Mouse (Mus musculus) heart, adult 2 months (tissue): ENCODE measurements around the gene Tnrc6b. TPM values are rescaled to one million over a fixed set of nuclear protein-coding genes. Genes with fewer than 3 reads are reported as not detected.
"Not testable (repeated sequence)": the region's sequence is repeated elsewhere in the genome, so short reads cannot be mapped to it uniquely, and the experiment has no call there.

Source experiments
- DNase-seq, 2 experiments: peaks; one replicate each; pipeline ENCODE4 v3.0.0; 2021
- H3K27ac ChIP-seq: fragments of 200-600 bp; 2 replicates; pipeline ENCODE4 v1.8.1; 2022
- H3K27me3 ChIP-seq: fragments of 200-500 bp; 2 replicates; pipeline ENCODE4 v1.6.1; 2012; ENCODE audit warnings: mild to moderate bottlenecking, low read length, inconsistent platforms, mixed read lengths; ENCODE audit not compliant: control insufficient read depth, insufficient read depth
- H3K36me3 ChIP-seq: fragments of 200-500 bp; 2 replicates; pipeline ENCODE4 v1.6.1; 2012; ENCODE audit warnings: low read length, inconsistent platforms; ENCODE audit not compliant: control insufficient read depth, insufficient read depth
- H3K4me1 ChIP-seq: fragments of 200-500 bp; 2 replicates; pipeline ENCODE4 v1.6.1; 2011; ENCODE audit warnings: low read length; ENCODE audit not compliant: control insufficient read depth, insufficient read depth
- H3K4me3 ChIP-seq: fragments of 200-600 bp; 2 replicates; pipeline ENCODE4 v1.8.1; 2022
- H3K79me2 ChIP-seq: fragments of 200-500 bp; replicated peaks from 2 replicates; pipeline ENCODE4 v1.6.1; 2012; ENCODE audit warnings: mild to moderate bottlenecking, inconsistent platforms, low read length, moderate library complexity, mixed read lengths; ENCODE audit not compliant: control insufficient read depth, insufficient read depth
- H3K9ac ChIP-seq: fragments of 200-500 bp; 2 replicates; pipeline ENCODE4 v1.6.1; 2012; ENCODE audit warnings: low read depth, mild to moderate bottlenecking, control low read depth, inconsistent platforms, low read length, mixed read lengths
- CTCF ChIP-seq: fragments of 200-600 bp; IDR thresholded peaks from 2 replicates; pipeline ENCODE4 v1.8.1; 2022; ENCODE audit warnings: antibody characterized with exemption, mild to moderate bottlenecking, moderate library complexity
- EP300 ChIP-seq: fragments of 200-500 bp; IDR thresholded peaks from 2 replicates; pipeline ENCODE4 v1.6.1; 2011; ENCODE audit warnings: low read depth, low read length, control low read depth; ENCODE audit not compliant: insufficient read depth
- POLR2A ChIP-seq: fragments of 200-500 bp; IDR thresholded peaks from 2 replicates; pipeline ENCODE4 v1.6.1; 2011; ENCODE audit warnings: mild to moderate bottlenecking, low read depth, low read length, control low read depth; ENCODE audit not compliant: insufficient read depth
- WGBS: fragments of 180-500 bp; shearing (Covaris S2); methylation state at CpG from one replicate; pipeline ENCODE4 v1.1.7; 2018; 5-methylcytosine and 5-hydroxymethylcytosine counted together
- intact Hi-C: fragments of 180-260 bp; cut with DNase I; formaldehyde crosslinking; loops from one replicate; pipeline ENCODE4 v1.15.1; 2025
- polyA plus RNA-seq: library from polyadenylated mRNA; depleted of rRNA; stranded (reverse); fragments of >200 nt; gene quantifications from 2 replicates; pipeline ENCODE4 v1.2.3, GENCODE M21; 2012
- total RNA-seq, 2 experiments: library from RNA; stranded (reverse); gene quantifications; 2 replicates each; pipeline ENCODE4 v1.2.3; 2021

Tnrc6b gene
- total and polyA plus RNA-seq, 3 experiments = 9.4 to 48.1 (median 43.7) TPM

GRCm38 (mm10) chr15:80928811-80929355 lies 217.8 kb downstream of the Tnrc6b start:
- TF ChIP-seq EP300 (no peak), CTCF (no peak), POLR2A (no peak)
- H3K27me3 ChIP-seq = no peaks in the 10 kb centered on the region
- DNase-seq = no peak
- intact Hi-C loops = no loop called here
- 85% methylated on average over 20 of the region's 20 CpGs for WGBS
- no peak overlapping the region for H3K9ac ChIP-seq
- no peak overlapping the region for H3K4me3 ChIP-seq
- no peaks in the 10 kb centered on the region for H3K4me1 ChIP-seq
- no peak overlapping the region for H3K27ac ChIP-seq
- H3K79me2 ChIP-seq = no peaks in the 10 kb centered on the region; the same call in 1 of the 2 replicates
- no peaks in the 10 kb centered on the region for H3K36me3 ChIP-seq

- 49% methylated on average over 15 of the region's 16 CpGs for WGBS
- Histone ChIP-seq H3K4me1 (no peaks in the 10 kb centered on the region), H3K27me3 (no peaks in the 10 kb centered on the region), H3K79me2 (no peaks in the 10 kb centered on the region; the same call in 1 of the 2 replicates), H3K9ac (no peak overlapping the region), H3K27ac (no peak overlapping the region), H3K36me3 (no peaks in the 10 kb centered on the region), H3K4me3 (no peak overlapping the region)
- DNase-seq = no peak
- intact Hi-C loops = no loop called here
- TF ChIP-seq EP300 = no peak
- TF ChIP-seq POLR2A = no peak
- no peak for TF ChIP-seq CTCF
These were observed 219.0 kb downstream of the Tnrc6b start for GRCm38 (mm10) chr15:80930048-80930571.

- H3K4me3 ChIP-seq, intact Hi-C loops, H3K9ac ChIP-seq, H3K27me3 ChIP-seq, DNase-seq, H3K27ac ChIP-seq, H3K79me2 ChIP-seq, H3K36me3 ChIP-seq, H3K4me1 ChIP-seq: not testable (repeated sequence)
- WGBS = 92% methylated on average over 23 of the region's 23 CpGs
These were observed 219.7 kb downstream of the Tnrc6b start for GRCm38 (mm10) chr15:80930676-80931320.

- no peak for DNase-seq
- Histone ChIP-seq H3K27ac (no peak overlapping the region), H3K4me1 (no peaks in the 10 kb centered on the region), H3K79me2 (no peaks in the 10 kb centered on the region; the same call in 1 of the 2 replicates), H3K36me3 (no peaks in the 10 kb centered on the region), H3K4me3 (no peak overlapping the region), H3K27me3 (no peaks in the 10 kb centered on the region), H3K9ac (no peak overlapping the region)
- TF ChIP-seq POLR2A (no peak), CTCF (no peak), EP300 (no peak)
- intact Hi-C loops = no loop called here
- WGBS = 93% methylated on average over 9 of the region's 9 CpGs
These were observed 220.3 kb downstream of the Tnrc6b start for GRCm38 (mm10) chr15:80931345-80931960.

GRCm38 (mm10) chr15:80934841-80935240 lies 223.7 kb downstream of the Tnrc6b start:
- no peak overlapping the region for H3K4me3 ChIP-seq
- H3K4me1 ChIP-seq = no peaks in the 10 kb centered on the region; the same call in 1 of the 2 replicates
- H3K9ac ChIP-seq = no peak overlapping the region
- H3K27ac ChIP-seq = no peak overlapping the region
- no peaks in the 10 kb centered on the region for H3K79me2 ChIP-seq
- TF ChIP-seq CTCF (no peak), POLR2A (no peak), EP300 (no peak)
- no peaks in the 10 kb centered on the region for H3K36me3 ChIP-seq
- DNase-seq = no peak
- no peaks in the 10 kb centered on the region for H3K27me3 ChIP-seq
- 82% methylated on average over 5 of the region's 5 CpGs for WGBS
- intact Hi-C loops = no loop called here

- Histone ChIP-seq H3K27ac (no peak overlapping the region), H3K4me3 (no peak overlapping the region), H3K36me3 (no peaks in the 10 kb centered on the region), H3K9ac (no peak overlapping the region), H3K79me2 (no peaks in the 10 kb centered on the region), H3K4me1 (no peaks in the 10 kb centered on the region; the same call in 1 of the 2 replicates), H3K27me3 (no peaks in the 10 kb centered on the region)
- WGBS = 60% methylated on average over 3 of the region's 3 CpGs
- intact Hi-C loops = no loop called here
- DNase-seq = no peak
- TF ChIP-seq CTCF = no peak
- TF ChIP-seq EP300 = no peak
- TF ChIP-seq POLR2A = no peak
These were observed 225.6 kb downstream of the Tnrc6b start for GRCm38 (mm10) chr15:80936686-80937085.
